Mouse (Mus musculus): ENCODE measurements at regions not wholly inside any gene's neighbourhood (a gene's known extent, or its start where the extent isn't known, plus 50 kb on each side); places are given as distances from the start of the nearest gene placed in this dataset.

GRCm38 (mm10) chr12:32451226-32451625 is 72.7 kb downstream of the Ccdc71l start:
- TF ChIP-seq POLR2A (IDR thresholded peaks at IDR 0.05; ENCODE audit: borderline replicate concordance, extremely low read depth, low read depth, low read length) = no peak
- TF ChIP-seq CTCF (IDR thresholded peaks at IDR 0.05; ENCODE audit: insufficient read depth, low read length) = no peak

Data from lung, adult 2 months (tissue).